Mouse (Mus musculus): ENCODE results near the gene Pde4c. TPM values are rescaled to one million over a fixed set of nuclear protein-coding genes. Genes with fewer than 3 reads are reported as not detected.

Gene Pde4c
- polyA plus RNA-seq, 1 experiment from 2014 or later: 0.09 TPM

GRCm38 (mm10) chr8:70789046-70789445 is 65.5 kb downstream of the Pde4c start:
- ATAC-seq (ENCODE audit: low FRiP score): no peak
- Histone ChIP-seq H3K27me3 (ENCODE audit: control insufficient read depth, insufficient read depth, low read length) (peaks cover 2% of the 10 kb centered on the region; the same call in 1 of the 2 replicates), H3K4me1 (replicated peaks; ENCODE audit: control insufficient read depth, insufficient read depth, low read length) (peaks cover 9% of the 10 kb centered on the region), H3K9ac (ENCODE audit: low read depth, low read length) (no peak overlapping the region), H3K4me3 (ENCODE audit: low read depth, low read length) (no peak overlapping the region; the same call in 1 of the 2 replicates), H3K36me3 (ENCODE audit: control insufficient read depth, insufficient read depth, low read length) (peaks cover 1% of the 10 kb centered on the region; the same call in 1 of the 2 replicates), H3K4me2 (replicated peaks; ENCODE audit: low read depth, low read length) (no peak overlapping the region), H3K27ac (ENCODE audit: low read depth, low read length) (no peak overlapping the region), H3K9me3 (ENCODE audit: control insufficient read depth, low read length) (no peaks in the 10 kb centered on the region)
- DNase-seq (ENCODE audit: low spot score): no peak
- WGBS: 83% methylated on average over 10 of the region's 10 CpGs

GRCm38 (mm10) chr8:70790846-70791245 is 67.3 kb downstream of the Pde4c start:
- Histone ChIP-seq H3K4me2 (replicated peaks; ENCODE audit: low read depth, low read length) (no peak overlapping the region), H3K9me3 (ENCODE audit: control insufficient read depth, low read length) (no peaks in the 10 kb centered on the region), H3K4me3 (ENCODE audit: low read depth, low read length) (no peak overlapping the region), H3K4me1 (replicated peaks; ENCODE audit: control insufficient read depth, insufficient read depth, low read length) (peaks cover 9% of the 10 kb centered on the region), H3K27ac (ENCODE audit: low read depth, low read length) (no peak overlapping the region), H3K27me3 (ENCODE audit: control insufficient read depth, insufficient read depth, low read length) (peaks cover 2% of the 10 kb centered on the region; the same call in 1 of the 2 replicates), H3K9ac (ENCODE audit: low read depth, low read length) (peak overlapping the region; percentile 3; the same call in 1 of the 2 replicates), H3K36me3 (ENCODE audit: control insufficient read depth, insufficient read depth, low read length) (no peaks in the 10 kb centered on the region)
- no peak for ATAC-seq (ENCODE audit: low FRiP score)
- 61% methylated on average over 8 of the region's 8 CpGs for WGBS
- no peak for DNase-seq (ENCODE audit: low spot score)

DNA sequence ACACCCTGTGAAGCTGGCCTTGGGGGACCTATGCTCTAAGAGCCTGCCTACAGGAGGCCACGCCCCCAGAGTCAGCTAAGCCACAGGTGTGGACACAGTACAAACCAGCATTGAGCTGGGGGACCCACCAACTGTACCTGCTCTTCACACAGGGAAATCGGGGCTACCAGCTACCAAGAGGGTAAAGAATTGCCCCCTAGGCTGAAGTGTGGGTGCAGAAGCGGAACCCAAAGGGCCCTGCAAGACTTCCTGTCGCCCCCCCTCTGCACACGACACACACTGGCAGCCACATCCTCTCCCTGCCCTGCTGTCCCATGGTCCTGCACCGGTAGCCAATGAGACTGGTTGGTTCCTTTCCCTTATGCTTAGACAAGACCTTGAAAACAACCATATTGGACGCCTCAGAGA is 67.8 kb downstream of the Pde4c start:
- ATAC-seq (ENCODE audit: low FRiP score): no peak
- WGBS: 81% methylated on average over 7 of the region's 7 CpGs
- H3K27ac ChIP-seq (ENCODE audit: low read depth, low read length): no peak overlapping the region
- H3K36me3 ChIP-seq (ENCODE audit: control insufficient read depth, insufficient read depth, low read length): no peaks in the 10 kb centered on the region
- H3K27me3 ChIP-seq (ENCODE audit: control insufficient read depth, insufficient read depth, low read length): peaks cover 2% of the 10 kb centered on the region; the same call in 1 of the 2 replicates
- DNase-seq (ENCODE audit: low spot score): no peak
- peaks cover 9% of the 10 kb centered on the region for H3K4me1 ChIP-seq (replicated peaks; ENCODE audit: control insufficient read depth, insufficient read depth, low read length)
- H3K9me3 ChIP-seq (ENCODE audit: control insufficient read depth, low read length): no peaks in the 10 kb centered on the region
- H3K4me2 ChIP-seq (replicated peaks; ENCODE audit: low read depth, low read length): no peak overlapping the region
- no peak overlapping the region for H3K4me3 ChIP-seq (ENCODE audit: low read depth, low read length)
- 0 out of 2 replicates have a peak overlapping the region, but pooled peaks have one; percentile 3 for H3K9ac ChIP-seq (ENCODE audit: low read depth, low read length)

DNA sequence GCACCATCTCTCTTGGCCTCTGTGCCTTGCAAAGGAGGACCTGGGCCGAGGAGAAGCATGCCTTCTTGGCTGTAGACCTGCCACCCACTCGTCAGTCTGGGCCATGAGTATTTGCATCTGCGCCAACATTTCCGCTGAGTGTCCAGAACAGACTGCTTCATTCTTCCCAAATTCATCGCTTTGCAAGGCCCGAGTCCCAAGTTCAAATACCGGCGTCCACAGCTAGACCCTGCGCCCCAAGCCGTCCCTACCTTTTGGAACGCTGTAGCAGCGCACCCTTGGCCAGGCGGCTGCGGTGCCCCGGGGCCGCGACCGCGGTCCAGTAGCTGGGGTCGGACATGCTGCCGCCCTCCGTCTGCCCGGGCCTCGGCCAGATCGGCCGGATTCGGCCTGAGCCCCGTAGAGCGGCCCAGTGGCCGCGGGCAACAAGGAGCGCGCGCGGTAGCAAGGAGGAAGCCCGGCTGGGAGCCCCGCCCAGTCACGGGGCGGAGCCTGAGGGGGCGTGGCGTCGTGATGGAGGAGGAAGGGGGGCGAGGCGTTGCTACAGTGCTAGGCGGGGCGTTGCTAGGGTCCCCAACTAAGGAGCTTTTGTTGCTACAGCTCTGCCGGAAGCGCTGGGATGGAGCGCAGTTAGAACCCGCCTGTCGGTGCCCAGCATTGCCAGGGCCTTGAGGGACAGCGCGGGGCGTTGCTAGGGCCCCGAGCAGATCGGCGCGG is 68.6 kb downstream of the Pde4c start:
- peak overlapping the region; percentile 63 for H3K4me2 ChIP-seq (replicated peaks; ENCODE audit: low read depth, low read length)
- peak overlapping the region; percentile 91 for H3K27ac ChIP-seq (ENCODE audit: low read depth, low read length)
- no peaks in the 10 kb centered on the region for H3K9me3 ChIP-seq (ENCODE audit: control insufficient read depth, low read length)
- WGBS: 6% methylated on average over 57 of the region's 58 CpGs
- no peaks in the 10 kb centered on the region for H3K36me3 ChIP-seq (ENCODE audit: control insufficient read depth, insufficient read depth, low read length)
- DNase-seq (ENCODE audit: low spot score) (peak; percentile 99), ATAC-seq (ENCODE audit: low FRiP score) (peak; percentile 89)
- peak overlapping the region; percentile 65 for H3K9ac ChIP-seq (ENCODE audit: low read depth, low read length)
- peak overlapping the region; percentile 48 for H3K4me3 ChIP-seq (ENCODE audit: low read depth, low read length)
- peaks cover 12% of the 10 kb centered on the region for H3K4me1 ChIP-seq (replicated peaks; ENCODE audit: control insufficient read depth, insufficient read depth, low read length)
- peaks cover 2% of the 10 kb centered on the region; the same call in 1 of the 2 replicates for H3K27me3 ChIP-seq (ENCODE audit: control insufficient read depth, insufficient read depth, low read length)

- Histone ChIP-seq H3K36me3 (ENCODE audit: control insufficient read depth, insufficient read depth, low read length) (no peaks in the 10 kb centered on the region), H3K9ac (ENCODE audit: low read depth, low read length) (peak overlapping the region; percentile 21; the same call in 1 of the 2 replicates), H3K4me2 (replicated peaks; ENCODE audit: low read depth, low read length) (peak overlapping the region; percentile 63), H3K4me3 (ENCODE audit: low read depth, low read length) (peak overlapping the region; percentile 48), H3K4me1 (replicated peaks; ENCODE audit: control insufficient read depth, insufficient read depth, low read length) (peaks cover 12% of the 10 kb centered on the region), H3K27me3 (ENCODE audit: control insufficient read depth, insufficient read depth, low read length) (peaks cover 2% of the 10 kb centered on the region; the same call in 1 of the 2 replicates), H3K27ac (ENCODE audit: low read depth, low read length) (peak overlapping the region; percentile 91), H3K9me3 (ENCODE audit: control insufficient read depth, low read length) (no peaks in the 10 kb centered on the region)
- WGBS: 1% methylated on average over 20 of the region's 20 CpGs
- ATAC-seq (ENCODE audit: low FRiP score) (no peak; the same call in 1 of the 2 replicates), DNase-seq (ENCODE audit: low spot score) (no peak)
Measured at GRCm38 (mm10) chr8:70792700-70793099, 69.2 kb downstream of the Pde4c start.

GRCm38 (mm10) chr8:70794215-70794614 is 70.7 kb downstream of the Pde4c start:
- peaks cover 17% of the 10 kb centered on the region for H3K27me3 ChIP-seq (ENCODE audit: control insufficient read depth, insufficient read depth, low read length)
- WGBS: 89% methylated on average over 2 of the region's 2 CpGs

DNA sequence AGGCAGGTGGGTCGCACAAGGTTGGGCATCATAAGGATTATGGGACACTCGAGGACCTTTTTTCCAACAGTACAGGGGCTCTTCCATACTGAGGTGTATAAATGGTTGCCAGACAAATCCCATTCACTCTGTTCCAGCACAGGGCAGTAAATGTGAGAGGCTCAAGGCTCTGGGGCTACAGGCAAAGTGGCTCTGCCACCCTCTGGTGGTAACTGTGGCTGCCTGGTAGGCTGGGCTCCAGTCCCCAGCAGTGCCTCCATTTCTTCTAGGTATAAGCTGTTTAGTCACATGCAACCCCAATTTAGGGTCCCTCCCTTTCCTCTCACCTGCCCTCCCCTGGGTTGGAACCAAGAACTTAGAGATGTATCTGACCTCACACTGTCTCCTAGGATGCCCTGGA is 71.8 kb downstream of the Pde4c start:
- Histone ChIP-seq H3K27me3 (ENCODE audit: control insufficient read depth, insufficient read depth, low read length) (peaks cover 25% of the 10 kb centered on the region), H3K4me1 (replicated peaks; ENCODE audit: control insufficient read depth, insufficient read depth, low read length) (peaks cover 15% of the 10 kb centered on the region), H3K36me3 (ENCODE audit: control insufficient read depth, insufficient read depth, low read length) (no peaks in the 10 kb centered on the region), H3K4me2 (replicated peaks; ENCODE audit: low read depth, low read length) (no peak overlapping the region), H3K4me3 (ENCODE audit: low read depth, low read length) (no peak overlapping the region), H3K9ac (ENCODE audit: low read depth, low read length) (no peak overlapping the region), H3K9me3 (ENCODE audit: control insufficient read depth, low read length) (no peaks in the 10 kb centered on the region), H3K27ac (ENCODE audit: low read depth, low read length) (no peak overlapping the region)
- no peak for ATAC-seq (ENCODE audit: low FRiP score)
- DNase-seq (ENCODE audit: low spot score): no peak
- 88% methylated on average over 2 of the region's 2 CpGs for WGBS

More at GRCm38 (mm10) chr8:70794215-70794614, 70.7 kb downstream of the Pde4c start:
- Histone ChIP-seq H3K9me3 (ENCODE audit: control insufficient read depth, low read length) (no peaks in the 10 kb centered on the region), H3K27ac (ENCODE audit: low read depth, low read length) (no peak overlapping the region), H3K4me2 (replicated peaks; ENCODE audit: low read depth, low read length) (no peak overlapping the region), H3K4me1 (replicated peaks; ENCODE audit: control insufficient read depth, insufficient read depth, low read length) (peaks cover 15% of the 10 kb centered on the region), H3K9ac (ENCODE audit: low read depth, low read length) (no peak overlapping the region), H3K4me3 (ENCODE audit: low read depth, low read length) (no peak overlapping the region), H3K36me3 (ENCODE audit: control insufficient read depth, insufficient read depth, low read length) (no peaks in the 10 kb centered on the region)
- no peak for DNase-seq (ENCODE audit: low spot score)
- ATAC-seq (ENCODE audit: low FRiP score): no peak

DNA sequence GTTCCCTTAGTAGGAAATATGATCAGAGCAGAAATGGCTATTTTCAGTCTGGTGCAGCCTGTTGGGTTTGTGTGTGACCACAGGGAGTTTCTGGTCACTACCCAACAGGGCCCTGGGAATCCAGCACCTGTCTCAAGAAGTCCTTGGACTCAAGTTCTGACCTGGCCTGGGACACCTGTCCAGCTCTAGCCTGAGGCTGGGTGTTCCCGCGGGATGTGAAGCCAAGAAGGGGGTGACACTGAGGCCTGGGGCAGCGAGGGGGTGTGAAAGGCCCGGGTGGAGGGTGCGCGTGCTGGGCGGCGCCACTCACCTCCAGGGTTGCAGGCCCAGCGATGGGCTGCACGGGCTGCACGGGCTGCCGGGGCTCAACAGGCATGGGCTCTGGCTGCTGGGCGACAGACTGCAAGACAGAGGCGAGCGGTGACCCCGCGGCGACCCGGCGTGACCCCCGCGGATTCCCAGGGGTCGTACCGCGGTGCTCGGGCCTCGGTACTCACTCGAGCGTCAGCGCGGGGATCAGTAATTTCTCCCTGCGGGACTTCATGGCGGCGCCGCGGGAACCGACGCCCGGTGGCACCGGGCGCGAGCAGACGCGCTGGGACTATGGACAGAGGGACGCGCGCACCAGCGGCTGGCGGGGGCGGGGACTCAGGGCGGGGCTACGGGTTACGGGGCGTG is 73.0 kb downstream of the Pde4c start:
- H3K4me2 ChIP-seq (replicated peaks; ENCODE audit: low read depth, low read length): peak overlapping the region; percentile 57
- H3K4me3 ChIP-seq (ENCODE audit: low read depth, low read length): peak overlapping the region; percentile 40
- H3K9ac ChIP-seq (ENCODE audit: low read depth, low read length): peak overlapping the region; percentile 42
- no peaks in the 10 kb centered on the region for H3K9me3 ChIP-seq (ENCODE audit: control insufficient read depth, low read length)
- peak overlapping the region; percentile 1; the same call in 1 of the 2 replicates for H3K27ac ChIP-seq (ENCODE audit: low read depth, low read length)
- H3K4me1 ChIP-seq (replicated peaks; ENCODE audit: control insufficient read depth, insufficient read depth, low read length): peaks cover 15% of the 10 kb centered on the region
- no peaks in the 10 kb centered on the region for H3K36me3 ChIP-seq (ENCODE audit: control insufficient read depth, insufficient read depth, low read length)
- DNase-seq (ENCODE audit: low spot score): peak; percentile 27
- ATAC-seq (ENCODE audit: low FRiP score): peak; percentile 4; the same call in 1 of the 2 replicates
- 2% methylated on average over 51 of the region's 54 CpGs for WGBS
- H3K27me3 ChIP-seq (ENCODE audit: control insufficient read depth, insufficient read depth, low read length): peaks cover 25% of the 10 kb centered on the region
